Mouse (Mus musculus): ENCODE data around the gene Cdhr3.
"Not testable (repeated sequence)": the region's sequence is repeated elsewhere in the genome, so short reads cannot be mapped to it uniquely, and the experiment has no call there.

GRCm38 (mm10) chr12:33062379-33062778 is 30.3 kb downstream of the Cdhr3 start:
- TF ChIP-seq CTCF (IDR thresholded peaks at IDR 0.05; ENCODE audit: low read depth, low read length); POLR2A (IDR thresholded peaks at IDR 0.05; ENCODE audit: borderline replicate concordance, low read depth, low read length): not testable (repeated sequence)
